Mouse (Mus musculus) brain, embryonic 14.5 days (tissue): ENCODE results near the gene Astn2. TPM values are rescaled to one million over a fixed set of nuclear protein-coding genes. Genes with fewer than 3 reads are reported as not detected.
A peak's percentile ranks its signal among the peaks of the same experiment; 100 is the strongest.

Source experiments
- DNase-seq: peaks from one replicate; pipeline ENCODE4 v3.0.0-alpha.2; 2011; ENCODE audit warnings: low read depth
- CTCF ChIP-seq: fragments of 200-500 bp; IDR thresholded peaks from 2 replicates; pipeline ENCODE4 v1.5.1; 2012; ENCODE audit warnings: inconsistent platforms, mild to moderate bottlenecking, moderate library complexity, borderline replicate concordance; ENCODE audit not compliant: insufficient read depth, insufficient read length; ENCODE audit errors: extremely low read depth
- POLR2A ChIP-seq: fragments of 200-500 bp; IDR thresholded peaks from 2 replicates; pipeline ENCODE4 v1.6.1; 2012; ENCODE audit warnings: mild to moderate bottlenecking, inconsistent platforms, borderline replicate concordance; ENCODE audit not compliant: poor library complexity, insufficient read depth, insufficient read length, severe bottlenecking; ENCODE audit errors: extremely low read depth
- polyA plus RNA-seq: library from polyadenylated mRNA; depleted of rRNA; stranded (reverse); fragments of >200 nt; gene quantifications from 2 replicates; pipeline ENCODE4 v1.2.3, GENCODE M21; 2012

Gene Astn2
- polyA plus RNA-seq, 1 experiment: 23.7 TPM

DNA sequence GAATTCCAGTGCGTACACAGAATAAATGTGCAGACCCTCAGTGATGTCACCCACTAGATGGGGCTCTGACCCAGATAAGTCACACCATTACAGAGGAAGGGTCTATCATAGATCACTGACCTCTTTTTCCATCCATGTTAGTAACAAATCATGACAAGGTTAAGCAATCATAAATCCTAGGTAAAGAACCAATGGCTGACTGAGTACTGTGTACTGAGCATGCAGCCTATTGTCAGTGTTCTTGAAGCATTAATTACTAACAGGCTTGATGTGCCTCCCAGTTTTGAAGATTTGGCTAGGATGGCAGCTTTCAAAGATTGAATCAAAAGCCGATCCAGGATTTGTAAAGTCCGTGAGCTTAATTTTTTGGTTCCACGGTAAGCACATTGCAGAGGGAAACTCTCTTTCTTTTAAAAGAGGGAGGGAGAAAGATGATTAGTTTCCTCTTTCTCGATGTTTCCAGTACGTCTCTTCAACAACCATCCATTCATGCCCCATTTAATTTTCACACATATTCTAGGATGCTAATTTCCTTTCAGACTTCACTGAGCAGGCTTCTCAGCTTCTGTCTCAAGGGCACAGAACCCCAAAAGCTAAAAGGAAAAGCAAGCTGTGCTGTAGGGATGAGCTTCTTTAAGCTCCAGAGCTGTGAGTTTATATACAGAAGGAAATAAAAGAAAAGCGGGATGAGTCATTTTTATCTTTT is 93.9 kb downstream of the Astn2 start:
- peak; percentile 60 for DNase-seq
- TF ChIP-seq POLR2A: no peak
- 0 out of 2 replicates have a peak, but pooled peaks have one; percentile 6 for TF ChIP-seq CTCF

DNA sequence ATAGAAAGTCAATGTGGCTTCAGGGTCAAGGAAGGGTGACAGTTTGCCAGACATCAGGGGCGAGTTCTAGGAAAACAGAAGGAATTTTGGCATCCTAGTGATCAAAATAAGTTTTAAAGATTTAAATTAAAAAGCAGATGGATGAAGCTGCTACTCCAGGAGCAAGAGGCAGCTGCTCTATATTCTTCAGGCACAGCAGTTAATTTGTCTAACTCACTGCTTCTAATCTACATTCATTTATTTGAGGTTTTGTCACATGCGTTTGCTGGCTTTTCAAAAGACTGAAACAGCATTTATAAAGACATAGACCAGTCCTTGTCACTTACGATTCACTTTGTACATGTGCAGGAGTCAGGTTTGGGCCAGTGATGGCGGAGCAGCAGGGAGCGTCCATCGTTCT is 98.0 kb downstream of the Astn2 start:
- no peak for DNase-seq
- TF ChIP-seq CTCF (no peak), POLR2A (no peak)

DNA sequence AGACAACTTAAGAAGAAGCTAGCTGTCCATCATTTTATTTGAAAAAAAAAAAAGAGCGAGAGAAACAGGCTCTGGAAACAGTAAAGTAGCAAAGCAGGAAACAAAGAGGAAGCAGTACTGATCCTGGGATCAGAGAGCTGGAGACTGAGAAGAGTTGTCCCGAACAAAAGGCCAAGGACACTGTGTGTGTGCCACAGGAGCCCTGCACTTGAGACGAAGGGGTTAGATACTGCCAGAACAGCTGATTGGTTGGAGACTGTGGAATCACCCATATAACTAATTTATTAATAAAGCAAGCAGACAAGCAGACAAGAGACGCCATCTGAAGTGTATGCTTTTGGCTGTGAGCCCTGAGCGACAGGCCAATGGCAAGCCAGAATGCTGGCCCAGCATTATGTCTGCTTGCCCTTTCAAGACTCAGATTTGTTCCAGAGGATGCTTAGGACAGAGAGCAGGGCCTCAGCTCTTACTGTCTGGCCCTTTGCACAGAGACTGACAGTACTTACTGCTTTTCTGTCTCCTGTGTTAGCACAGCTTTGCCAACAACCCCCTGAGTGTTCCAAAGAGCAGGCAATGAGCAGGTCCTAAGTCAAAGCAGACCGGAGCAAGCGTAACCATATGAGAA is 101.6 kb downstream of the Astn2 start:
- TF ChIP-seq CTCF: no peak
- peak; percentile 72 for DNase-seq

DNA sequence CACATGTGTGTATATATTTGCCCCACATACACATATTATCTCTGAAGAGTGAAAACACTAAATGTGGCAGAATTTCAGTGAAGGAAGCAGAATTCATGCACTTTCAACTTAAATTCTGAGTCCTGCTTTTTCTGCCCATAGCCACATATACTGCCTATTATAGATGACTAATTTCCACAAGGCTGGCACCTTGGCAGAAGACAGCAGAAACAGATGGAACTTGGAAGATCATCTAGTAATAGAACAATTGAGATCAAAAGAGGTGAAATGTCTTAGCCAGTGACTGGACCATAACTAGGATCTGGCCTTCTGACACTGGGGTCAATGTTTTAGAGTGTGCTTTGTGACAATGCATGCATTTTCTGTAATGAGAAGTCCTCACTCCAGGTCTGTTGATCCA is 119.4 kb downstream of the Astn2 start:
- TF ChIP-seq POLR2A (no peak), CTCF (no peak)

DNA sequence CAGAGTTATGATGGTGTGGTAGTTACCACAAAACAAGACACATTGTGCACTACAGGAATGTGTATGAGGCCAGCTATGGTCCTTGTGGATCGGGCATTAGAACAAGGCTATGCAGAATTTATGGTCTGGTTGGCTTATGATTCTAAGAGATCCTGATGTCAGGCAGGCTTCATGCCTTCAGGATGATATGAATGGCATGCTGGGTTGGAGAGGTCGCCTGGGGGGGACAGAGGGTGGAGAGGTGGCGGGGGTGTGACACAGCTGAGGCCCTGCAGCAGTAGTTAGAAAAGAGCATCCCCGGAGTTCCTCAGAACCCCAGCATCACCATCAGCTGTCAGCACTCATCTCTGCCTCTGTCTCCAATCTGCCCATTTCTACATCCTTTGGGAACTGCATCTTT is 128.3 kb downstream of the Astn2 start:
- TF ChIP-seq POLR2A (no peak), CTCF (no peak)
- no peak for DNase-seq

More for the DNA sequence above, 119.4 kb downstream of the Astn2 start:
- no peak for DNase-seq

DNA sequence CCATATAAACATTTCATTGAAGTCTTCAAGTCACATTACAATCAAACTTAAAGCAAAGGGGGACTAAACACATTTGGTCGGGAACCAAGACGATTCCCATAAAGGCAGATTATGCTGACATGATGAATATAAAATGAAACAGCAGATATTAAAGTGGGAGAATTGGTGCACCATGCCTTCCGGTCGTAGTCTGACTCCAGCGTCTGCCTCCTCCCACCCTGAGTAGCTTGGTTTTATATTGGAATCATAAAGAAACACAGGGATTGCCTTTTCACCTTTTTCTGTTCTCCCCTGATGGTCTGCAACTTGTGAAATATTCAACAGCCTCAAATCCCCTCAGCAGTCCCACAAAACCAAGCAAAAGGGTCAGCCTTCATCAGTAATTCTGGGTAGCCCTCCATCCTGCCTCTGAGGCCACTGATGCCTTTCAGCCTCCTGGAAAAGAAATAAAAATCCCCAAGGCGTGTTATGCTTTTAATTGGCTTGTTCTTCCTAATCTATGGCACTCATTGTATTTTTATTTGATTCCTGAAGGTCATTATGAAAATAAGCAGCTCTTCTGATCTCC is 132.8 kb downstream of the Astn2 start:
- DNase-seq: peak; percentile 39
- no peak for TF ChIP-seq CTCF
- no peak for TF ChIP-seq POLR2A

DNA sequence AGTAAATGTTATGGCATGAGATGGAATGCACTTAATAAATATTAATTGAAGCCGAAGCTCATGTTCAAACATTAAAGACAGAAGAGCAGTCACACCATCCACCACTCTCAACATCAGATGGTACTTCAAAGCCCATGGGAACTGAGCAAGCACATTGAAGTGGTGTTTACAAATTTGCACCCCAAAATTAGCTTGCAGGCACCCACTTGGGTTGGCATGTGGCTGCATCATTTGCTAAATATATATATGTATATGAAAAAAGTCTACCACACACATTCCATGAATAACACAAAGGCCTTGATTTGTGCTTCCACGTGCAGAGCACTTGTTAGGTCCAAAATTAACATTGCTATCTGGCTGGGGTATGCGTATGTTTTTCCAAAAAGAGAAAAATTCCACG is 140.4 kb downstream of the Astn2 start:
- TF ChIP-seq CTCF (no peak), POLR2A (no peak)
- DNase-seq: no peak

DNA sequence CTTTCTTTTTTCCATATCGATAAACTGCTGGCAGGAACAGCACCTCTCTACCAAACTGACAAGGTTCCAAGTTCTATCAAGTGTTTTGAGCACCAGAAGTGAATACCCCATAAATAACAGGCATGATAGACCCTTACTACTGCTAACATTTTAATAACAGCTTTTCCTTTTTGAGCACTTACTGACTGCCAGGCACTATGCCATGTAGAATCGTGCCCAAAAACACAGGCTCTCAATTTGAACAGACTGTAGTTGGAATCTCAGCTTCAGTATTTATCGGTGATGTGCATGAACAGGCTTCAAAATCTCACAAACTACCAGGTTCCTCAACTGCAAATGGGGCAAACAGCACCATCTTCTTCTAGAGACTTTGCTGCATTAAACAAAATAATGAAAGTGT is 143.1 kb downstream of the Astn2 start:
- DNase-seq: peak; percentile 66

DNA sequence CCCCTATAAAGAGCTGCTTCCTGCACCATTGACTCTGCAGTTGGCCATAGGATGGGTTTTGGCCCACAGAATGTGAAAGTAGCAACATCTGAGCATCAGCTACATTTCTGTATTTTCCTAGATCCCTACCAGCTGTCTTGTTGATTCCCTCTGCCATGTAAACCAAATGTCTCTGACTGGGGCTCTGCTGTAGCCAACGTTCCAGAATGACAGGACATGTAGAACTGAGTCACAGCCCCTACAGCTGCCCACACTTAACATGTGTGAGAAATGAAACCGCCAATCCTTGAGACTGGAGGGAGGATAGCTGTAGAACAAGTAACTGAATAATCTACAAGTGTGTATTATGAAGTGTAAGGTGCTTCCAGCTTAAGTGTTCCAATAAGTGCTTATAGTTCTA is 145.5 kb downstream of the Astn2 start:
- TF ChIP-seq POLR2A (no peak), CTCF (no peak)
- DNase-seq: no peak

More for the DNA sequence above, 143.1 kb downstream of the Astn2 start:
- TF ChIP-seq POLR2A (no peak), CTCF (no peak)

DNA sequence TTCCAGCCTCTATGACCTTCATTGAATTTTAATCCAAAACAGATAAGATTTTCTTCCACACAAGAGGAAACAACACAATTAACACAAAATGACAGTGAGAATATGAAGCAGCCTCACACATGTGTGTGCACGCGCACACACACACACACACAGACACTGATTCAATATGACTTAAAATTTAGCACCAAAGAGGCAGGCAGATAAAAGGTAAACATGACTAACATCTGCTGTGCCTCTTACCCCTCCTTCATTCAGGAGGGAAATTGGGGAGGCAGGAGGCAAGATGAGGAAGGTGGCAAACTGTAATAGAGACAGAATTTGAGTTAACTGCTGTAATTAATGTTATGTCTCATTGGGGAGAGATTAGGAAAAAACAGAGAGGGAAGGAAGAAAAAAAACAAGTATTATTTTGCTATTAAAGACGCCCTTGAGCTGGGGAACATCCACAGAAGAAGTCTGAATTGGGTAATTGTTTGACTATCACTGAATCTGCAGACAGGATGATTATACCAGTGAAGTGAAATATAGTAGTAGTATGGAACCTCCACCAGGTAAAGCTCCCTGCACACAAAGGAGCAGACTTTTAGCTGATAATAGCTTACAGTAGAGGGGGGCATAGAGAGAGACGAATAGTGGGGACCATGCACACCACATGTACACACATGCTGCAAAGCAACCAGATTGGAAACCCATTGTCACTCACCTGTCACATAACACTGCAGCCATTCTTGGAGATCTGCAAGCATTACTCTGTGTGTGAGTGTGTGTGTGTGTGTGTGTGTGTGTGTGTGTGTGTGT is 149.5 kb downstream of the Astn2 start:
- no peak for DNase-seq
- no peak for TF ChIP-seq POLR2A
- TF ChIP-seq CTCF: no peak

DNA sequence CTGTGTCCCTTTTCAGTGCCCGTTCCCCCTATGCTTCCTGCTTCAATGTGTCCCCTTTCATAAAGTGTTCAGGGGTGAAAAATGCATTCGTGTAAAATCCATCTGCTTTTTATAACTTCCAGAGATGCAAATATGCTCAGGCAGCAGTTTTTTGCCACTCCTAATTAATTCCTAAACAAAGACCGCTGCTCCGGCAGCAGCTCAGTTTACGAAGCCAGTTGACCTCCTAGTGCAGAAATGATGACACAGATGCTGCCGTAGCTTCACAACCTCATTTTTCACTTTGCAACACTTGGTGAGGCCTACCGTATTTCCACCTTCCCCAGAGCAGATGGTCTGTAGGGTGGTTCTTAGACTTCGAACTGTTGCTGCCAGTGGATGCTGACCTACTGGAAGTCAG is 155.9 kb downstream of the Astn2 start:
- peak; percentile 30 for DNase-seq
- TF ChIP-seq CTCF (no peak), POLR2A (no peak)
